Mouse (Mus musculus): ENCODE data around the gene Kcnk10. TPM values are rescaled to one million over a fixed set of nuclear protein-coding genes. Genes with fewer than 3 reads are reported as not detected.

The Kcnk10 gene
- polyA plus RNA-seq, 1 experiment from 2014 or later = 39.7 TPM

DNA sequence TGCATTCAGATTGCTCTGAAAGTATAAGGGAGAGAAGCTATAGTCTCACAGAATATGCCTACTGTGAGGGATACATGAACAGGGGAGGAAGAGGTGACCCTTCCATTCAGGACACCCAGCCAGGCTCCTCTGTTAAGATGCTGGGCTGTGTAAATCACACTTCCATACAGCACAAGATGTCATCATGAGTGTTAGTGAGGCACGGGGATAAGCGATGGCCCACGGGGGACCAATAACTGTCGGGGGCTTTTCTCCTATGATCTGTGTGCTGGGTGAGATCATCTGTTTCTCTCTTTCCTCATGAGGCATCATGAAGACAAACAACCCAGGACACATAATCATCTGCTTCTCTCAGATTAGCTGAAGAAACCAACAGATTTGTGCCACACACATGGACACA is 77.1 kb downstream of the Kcnk10 start:
- Histone ChIP-seq H3K9me3 (ENCODE audit: control insufficient read depth, low read length) (no peaks in the 10 kb centered on the region), H3K4me2 (replicated peaks) (no peak overlapping the region), H3K4me1 (replicated peaks; ENCODE audit: control insufficient read depth, insufficient read depth, low read length) (peaks cover 7% of the 10 kb centered on the region; the same call in 1 of the 2 replicates), H3K36me3 (replicated peaks; ENCODE audit: control insufficient read depth, insufficient read depth) (peaks cover 6% of the 10 kb centered on the region; the same call in 1 of the 2 replicates), H3K27me3 (ENCODE audit: control insufficient read depth, insufficient read depth, low read length) (no peaks in the 10 kb centered on the region), H3K27ac (peak overlapping the region; percentile 43; the same call in 1 of the 2 replicates), H3K4me3 (replicated peaks; ENCODE audit: low read length) (no peak overlapping the region), H3K9ac (no peak overlapping the region)
- no peak for DNase-seq (ENCODE audit: low spot score)
- WGBS = 65% methylated on average over 4 of the region's 4 CpGs
- ATAC-seq (ENCODE audit: low FRiP score) = no peak

DNA sequence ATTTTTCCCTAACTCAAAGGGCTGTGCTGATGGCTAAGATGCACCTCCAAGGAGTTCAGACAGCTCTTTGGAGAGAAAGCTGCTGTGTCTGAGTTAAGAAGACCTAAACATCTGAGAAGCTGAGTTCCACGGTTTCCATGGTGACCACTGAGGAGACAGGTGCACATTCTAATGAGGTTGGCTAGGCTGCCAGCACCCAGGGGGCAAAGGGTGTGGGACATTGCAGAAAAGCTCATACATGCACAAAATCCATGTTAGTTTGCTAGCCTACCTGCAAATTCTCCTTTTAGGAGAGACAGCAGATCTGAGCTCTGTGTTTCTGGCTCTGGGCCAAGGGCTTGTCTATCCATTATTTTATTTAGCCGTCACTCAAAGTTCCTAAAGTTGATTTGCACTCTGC is 96.7 kb downstream of the Kcnk10 start:
- Histone ChIP-seq H3K27ac (no peak overlapping the region), H3K4me3 (replicated peaks; ENCODE audit: low read length) (no peak overlapping the region)

DNA sequence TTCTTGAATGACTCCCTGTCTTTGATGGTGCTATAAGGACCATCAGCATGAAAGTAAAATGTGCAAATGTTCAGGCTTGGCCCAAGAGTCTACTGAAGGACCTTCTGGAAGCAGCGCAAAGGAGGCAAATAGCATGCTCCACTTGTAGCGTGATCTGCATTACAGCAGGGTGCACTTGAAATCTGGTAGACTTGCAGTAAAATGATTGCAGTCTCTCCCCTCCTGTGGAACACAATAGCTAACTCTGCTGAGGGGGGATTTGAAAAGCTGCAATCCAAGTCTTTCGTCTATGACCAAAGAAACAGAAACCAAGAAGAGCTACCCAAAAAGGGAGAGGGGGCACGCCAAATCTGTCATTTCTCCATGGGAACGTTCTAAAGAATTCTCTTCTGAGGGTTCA is 97.1 kb downstream of the Kcnk10 start:
- Histone ChIP-seq H3K27me3 (ENCODE audit: control insufficient read depth, insufficient read depth, low read length) (no peaks in the 10 kb centered on the region), H3K4me2 (replicated peaks) (no peak overlapping the region), H3K27ac (peak overlapping the region; percentile 18; the same call in 1 of the 2 replicates), H3K4me3 (replicated peaks; ENCODE audit: low read length) (no peak overlapping the region), H3K36me3 (replicated peaks; ENCODE audit: control insufficient read depth, insufficient read depth) (no peaks in the 10 kb centered on the region), H3K9ac (no peak overlapping the region), H3K9me3 (ENCODE audit: control insufficient read depth, low read length) (no peaks in the 10 kb centered on the region), H3K4me1 (replicated peaks; ENCODE audit: control insufficient read depth, insufficient read depth, low read length) (peaks cover 27% of the 10 kb centered on the region)
- 49% methylated on average over 5 of the region's 5 CpGs for WGBS
- no peak for DNase-seq (ENCODE audit: low spot score)
- no peak for ATAC-seq (ENCODE audit: low FRiP score)

More for the DNA sequence above, 96.7 kb downstream of the Kcnk10 start:
- Histone ChIP-seq H3K9me3 (ENCODE audit: control insufficient read depth, low read length) (no peaks in the 10 kb centered on the region), H3K27me3 (ENCODE audit: control insufficient read depth, insufficient read depth, low read length) (no peaks in the 10 kb centered on the region), H3K4me2 (replicated peaks) (no peak overlapping the region), H3K36me3 (replicated peaks; ENCODE audit: control insufficient read depth, insufficient read depth) (no peaks in the 10 kb centered on the region), H3K4me1 (replicated peaks; ENCODE audit: control insufficient read depth, insufficient read depth, low read length) (peaks cover 27% of the 10 kb centered on the region), H3K9ac (no peak overlapping the region)
- DNase-seq (ENCODE audit: low spot score) = peak; percentile 41
- no peak for ATAC-seq (ENCODE audit: low FRiP score)
- WGBS = 46% methylated on average over 2 of the region's 2 CpGs

DNA sequence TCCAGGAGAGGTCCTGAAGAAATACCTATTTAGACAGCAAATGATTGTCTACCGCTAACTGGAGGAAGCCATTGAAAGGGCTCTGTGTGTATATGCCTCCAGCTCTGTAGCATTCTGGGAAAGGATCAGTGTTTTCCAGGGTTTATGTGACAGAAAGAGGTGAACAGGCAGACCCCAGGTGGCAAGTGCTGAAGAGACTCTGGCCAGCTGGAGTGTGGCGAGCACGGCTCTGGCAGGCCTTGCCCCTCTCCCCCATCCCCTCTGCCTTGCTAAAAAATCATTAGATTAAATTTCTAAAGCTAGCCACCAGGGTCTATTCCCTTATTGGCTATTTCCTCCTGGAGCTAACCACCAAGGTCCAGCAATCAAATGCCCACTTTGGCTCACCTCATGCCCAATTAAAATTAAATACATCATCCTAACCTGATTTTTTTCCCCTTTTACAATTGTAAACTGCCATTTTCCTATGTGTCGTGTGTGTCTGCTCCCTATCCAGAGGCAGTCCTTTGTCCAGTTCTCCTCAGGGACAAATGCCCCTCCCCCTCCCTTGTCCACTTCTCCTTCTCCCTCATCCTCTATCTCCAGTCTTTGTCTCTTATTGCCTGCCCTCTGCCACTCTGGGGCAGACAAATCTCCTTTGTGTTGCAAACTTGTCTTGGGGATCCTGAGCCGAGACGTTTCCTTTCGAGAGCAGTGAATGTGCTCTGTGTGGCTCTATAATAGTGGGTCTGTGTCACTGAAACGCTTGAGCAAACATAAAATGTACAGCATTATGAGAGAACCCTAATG is 100.2 kb downstream of the Kcnk10 start:
- WGBS = 17% methylated on average over 8 of the region's 8 CpGs
- H3K36me3 ChIP-seq (replicated peaks; ENCODE audit: control insufficient read depth, insufficient read depth) = no peaks in the 10 kb centered on the region
- H3K4me2 ChIP-seq (replicated peaks) = no peak overlapping the region; the same call in 1 of the 2 replicates
- peak overlapping the region; percentile 40; the same call in 1 of the 2 replicates for H3K9ac ChIP-seq
- H3K27ac ChIP-seq = peak overlapping the region; percentile 81
- ATAC-seq (ENCODE audit: low FRiP score) (peak; percentile 53; the same call in 1 of the 2 replicates), DNase-seq (ENCODE audit: low spot score) (no peak)
- H3K4me3 ChIP-seq (replicated peaks; ENCODE audit: low read length) = no peak overlapping the region
- peaks cover 27% of the 10 kb centered on the region for H3K4me1 ChIP-seq (replicated peaks; ENCODE audit: control insufficient read depth, insufficient read depth, low read length)
- no peaks in the 10 kb centered on the region for H3K9me3 ChIP-seq (ENCODE audit: control insufficient read depth, low read length)
- H3K27me3 ChIP-seq (ENCODE audit: control insufficient read depth, insufficient read depth, low read length) = no peaks in the 10 kb centered on the region

DNA sequence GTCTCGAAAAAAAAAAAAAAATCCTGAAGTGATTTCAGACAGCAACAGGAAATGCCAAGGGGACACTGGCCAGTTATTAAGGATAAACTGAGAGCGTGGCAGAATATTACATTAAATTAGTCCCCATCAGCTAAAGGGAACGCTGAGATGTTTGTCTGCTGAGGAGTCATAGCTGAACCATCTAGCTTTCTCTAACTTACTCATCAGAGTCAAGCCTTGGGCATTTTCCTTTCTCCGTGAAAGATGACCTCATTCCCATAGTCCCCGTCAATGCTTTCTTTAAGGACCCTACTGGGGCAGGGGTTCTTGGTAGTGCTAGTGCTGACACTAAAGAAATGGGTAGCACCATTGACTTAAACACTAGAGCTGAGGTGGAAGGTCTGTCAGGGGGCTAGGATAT is 106.9 kb downstream of the Kcnk10 start:
- no peaks in the 10 kb centered on the region for H3K9me3 ChIP-seq (ENCODE audit: control insufficient read depth, low read length)
- H3K27ac ChIP-seq = no peak overlapping the region
- no peaks in the 10 kb centered on the region for H3K27me3 ChIP-seq (ENCODE audit: control insufficient read depth, insufficient read depth, low read length)
- no peaks in the 10 kb centered on the region for H3K36me3 ChIP-seq (replicated peaks; ENCODE audit: control insufficient read depth, insufficient read depth)
- ATAC-seq (ENCODE audit: low FRiP score) = no peak
- H3K9ac ChIP-seq = no peak overlapping the region
- no peaks in the 10 kb centered on the region; the same call in 1 of the 2 replicates for H3K4me1 ChIP-seq (replicated peaks; ENCODE audit: control insufficient read depth, insufficient read depth, low read length)
- no peak overlapping the region for H3K4me3 ChIP-seq (replicated peaks; ENCODE audit: low read length)
- DNase-seq (ENCODE audit: low spot score) = no peak
- H3K4me2 ChIP-seq (replicated peaks) = no peak overlapping the region
- 82% methylated on average over 5 of the region's 5 CpGs for whole genome bisulfite sequencing

DNA sequence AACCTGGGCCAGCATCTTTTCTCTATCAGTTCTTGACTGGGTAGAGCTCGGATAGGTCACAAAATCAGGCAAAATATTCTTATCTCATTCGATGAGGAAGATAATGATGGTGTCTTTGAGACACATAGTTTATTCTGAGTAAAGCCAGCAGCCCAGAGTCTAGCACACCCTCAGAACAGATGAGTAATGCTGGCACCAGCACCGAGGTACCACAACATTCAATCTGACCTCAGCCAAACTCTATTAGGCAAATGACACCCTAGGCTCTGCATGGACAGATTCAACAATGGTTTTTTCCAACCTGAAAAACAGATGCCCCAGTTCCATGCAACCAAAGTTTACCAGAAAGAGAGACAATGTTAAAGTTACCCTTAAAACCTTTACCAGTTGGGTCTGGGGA is 108.0 kb downstream of the Kcnk10 start:
- no peaks in the 10 kb centered on the region for H3K27me3 ChIP-seq (ENCODE audit: control insufficient read depth, insufficient read depth, low read length)
- H3K4me1 ChIP-seq (replicated peaks; ENCODE audit: control insufficient read depth, insufficient read depth, low read length) = no peaks in the 10 kb centered on the region; the same call in 1 of the 2 replicates
- 97% methylated on average over 3 of the region's 3 CpGs for WGBS
- DNase-seq (ENCODE audit: low spot score) = no peak
- ATAC-seq (ENCODE audit: low FRiP score) = no peak
- H3K9ac ChIP-seq = no peak overlapping the region
- no peak overlapping the region for H3K4me2 ChIP-seq (replicated peaks)
- no peak overlapping the region for H3K27ac ChIP-seq
- no peaks in the 10 kb centered on the region for H3K36me3 ChIP-seq (replicated peaks; ENCODE audit: control insufficient read depth, insufficient read depth)
- H3K4me3 ChIP-seq (replicated peaks; ENCODE audit: low read length) = no peak overlapping the region
- no peaks in the 10 kb centered on the region for H3K9me3 ChIP-seq (ENCODE audit: control insufficient read depth, low read length)

DNA sequence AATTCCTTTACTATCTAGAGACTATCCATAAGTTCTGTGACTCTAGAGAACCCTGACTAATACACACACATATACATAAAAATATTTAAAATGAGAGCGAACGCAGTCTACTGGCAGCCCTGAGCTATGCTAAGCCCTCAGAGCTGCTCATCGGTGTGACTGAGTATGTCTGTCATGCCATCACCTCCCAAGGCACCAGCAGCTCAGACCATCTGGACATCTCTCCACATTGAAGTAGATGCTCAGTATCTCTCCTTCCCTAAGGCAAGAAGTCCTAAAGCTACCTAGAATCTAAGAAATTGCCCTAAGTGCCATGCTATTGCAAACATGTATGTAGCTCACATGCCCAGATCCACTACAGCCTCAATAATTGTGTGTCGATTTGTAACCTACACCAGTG is 110.3 kb downstream of the Kcnk10 start:
- 97% methylated on average over 4 of the region's 4 CpGs for WGBS
- H3K27ac ChIP-seq = no peak overlapping the region

DNA sequence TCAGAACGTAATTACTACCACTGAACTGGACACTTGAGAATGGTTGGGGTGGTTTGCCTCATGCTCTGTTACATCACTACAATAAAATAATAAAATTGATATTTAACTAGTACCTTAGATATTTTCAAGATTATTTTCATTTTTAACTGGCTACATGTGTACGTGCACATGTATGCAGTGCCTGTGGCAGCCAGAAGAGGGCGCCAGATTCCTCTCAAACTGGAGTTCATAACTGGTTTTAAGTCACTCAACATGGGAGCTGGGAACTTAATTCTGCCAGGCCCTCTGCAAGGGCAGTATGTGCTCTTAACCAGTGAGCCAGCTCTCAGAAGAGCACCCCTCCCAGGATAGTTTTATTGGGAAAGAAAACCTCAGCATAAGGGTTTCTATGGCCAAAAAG is 118.2 kb downstream of the Kcnk10 start:
- H3K4me2 ChIP-seq (replicated peaks) = no peak overlapping the region
- H3K9ac ChIP-seq = no peak overlapping the region
- ATAC-seq (ENCODE audit: low FRiP score) (no peak), DNase-seq (ENCODE audit: low spot score) (no peak)
- no peaks in the 10 kb centered on the region for H3K27me3 ChIP-seq (ENCODE audit: control insufficient read depth, insufficient read depth, low read length)
- H3K4me1 ChIP-seq (replicated peaks; ENCODE audit: control insufficient read depth, insufficient read depth, low read length) = no peaks in the 10 kb centered on the region
- H3K9me3 ChIP-seq (ENCODE audit: control insufficient read depth, low read length) = no peaks in the 10 kb centered on the region
- H3K36me3 ChIP-seq (replicated peaks; ENCODE audit: control insufficient read depth, insufficient read depth) = no peaks in the 10 kb centered on the region
- 58% methylated on average over 3 of the region's 3 CpGs for WGBS
- H3K27ac ChIP-seq = no peak overlapping the region
- H3K4me3 ChIP-seq (replicated peaks; ENCODE audit: low read length) = no peak overlapping the region

More for the DNA sequence above, 110.3 kb downstream of the Kcnk10 start:
- no peaks in the 10 kb centered on the region for H3K36me3 ChIP-seq (replicated peaks; ENCODE audit: control insufficient read depth, insufficient read depth)
- DNase-seq (ENCODE audit: low spot score) (no peak), ATAC-seq (ENCODE audit: low FRiP score) (no peak)
- no peak overlapping the region for H3K4me3 ChIP-seq (replicated peaks; ENCODE audit: low read length)
- no peaks in the 10 kb centered on the region for H3K4me1 ChIP-seq (replicated peaks; ENCODE audit: control insufficient read depth, insufficient read depth, low read length)
- H3K9me3 ChIP-seq (ENCODE audit: control insufficient read depth, low read length) = no peaks in the 10 kb centered on the region
- no peaks in the 10 kb centered on the region for H3K27me3 ChIP-seq (ENCODE audit: control insufficient read depth, insufficient read depth, low read length)
- H3K4me2 ChIP-seq (replicated peaks) = no peak overlapping the region
- H3K9ac ChIP-seq = no peak overlapping the region

DNA sequence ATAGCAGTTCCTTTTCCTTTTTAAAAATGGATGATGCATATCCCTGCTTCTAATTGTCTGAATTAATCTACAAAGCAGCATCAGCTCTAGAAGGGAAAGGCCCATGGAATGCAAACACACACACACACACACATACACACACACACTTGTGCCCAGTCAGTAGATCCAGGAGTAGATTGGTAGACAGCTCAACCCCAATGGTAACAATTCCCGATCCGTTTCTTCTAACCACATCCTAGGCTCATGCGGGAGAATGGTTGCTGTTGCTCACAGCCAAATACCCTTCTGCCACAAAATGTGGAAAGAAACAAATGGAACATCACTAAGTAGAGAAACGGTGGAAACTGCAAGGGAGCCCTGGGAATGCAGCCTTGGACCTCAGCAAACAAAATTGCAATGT is 119.2 kb downstream of the Kcnk10 start:
- Histone ChIP-seq H3K27me3 (ENCODE audit: control insufficient read depth, insufficient read depth, low read length) (no peaks in the 10 kb centered on the region), H3K4me1 (replicated peaks; ENCODE audit: control insufficient read depth, insufficient read depth, low read length) (no peaks in the 10 kb centered on the region), H3K4me2 (replicated peaks) (no peak overlapping the region), H3K36me3 (replicated peaks; ENCODE audit: control insufficient read depth, insufficient read depth) (0 out of 2 replicates have a peak, but pooled peaks cover under 1% of the 10 kb centered on the region), H3K9ac (no peak overlapping the region), H3K27ac (no peak overlapping the region), H3K4me3 (replicated peaks; ENCODE audit: low read length) (no peak overlapping the region), H3K9me3 (ENCODE audit: control insufficient read depth, low read length) (no peaks in the 10 kb centered on the region)
- 88% methylated on average over 4 of the region's 4 CpGs for WGBS
- ATAC-seq (ENCODE audit: low FRiP score) (no peak), DNase-seq (ENCODE audit: low spot score) (no peak)

All from hindbrain, embryonic 14.5 days (tissue).